Mouse (Mus musculus) hindbrain, embryonic 12.5 days (tissue): ENCODE data around the gene Dtx2. TPM values are rescaled to one million over a fixed set of nuclear protein-coding genes. Genes with fewer than 3 reads are reported as not detected.

Experiments
- ATAC-seq: fragments of 200-750 bp; cut with Nextera tagmentation; 2 replicates; pipeline ENCODE4 v1.8.0; 2017; ENCODE audit warnings: moderate TSS enrichment; ENCODE audit not compliant: low FRiP score
- H3K27ac ChIP-seq: fragments of 300-500 bp; sonication (generic); 2 replicates; pipeline ENCODE4 v1.5.1; 2016; ENCODE audit warnings: mild to moderate bottlenecking
- H3K27me3 ChIP-seq: fragments of 300-500 bp; sonication (generic); 2 replicates; pipeline ENCODE4 v1.6.1; 2016; ENCODE audit warnings: mild to moderate bottlenecking
- H3K36me3 ChIP-seq: fragments of 300-500 bp; sonication (generic); 2 replicates; pipeline ENCODE4 v1.6.1; 2016; ENCODE audit warnings: mild to moderate bottlenecking
- H3K4me1 ChIP-seq: fragments of 300-500 bp; sonication (generic); 2 replicates; pipeline ENCODE4 v1.6.1; 2016
- H3K4me2 ChIP-seq: fragments of 300-500 bp; sonication (generic); replicated peaks from 2 replicates; pipeline ENCODE4 v1.6.1; 2016; ENCODE audit warnings: mild to moderate bottlenecking
- H3K4me3 ChIP-seq: fragments of 300-500 bp; sonication (generic); 2 replicates; pipeline ENCODE4 v1.5.1; 2016; ENCODE audit warnings: mild to moderate bottlenecking
- H3K9ac ChIP-seq: fragments of 300-500 bp; sonication (generic); 2 replicates; pipeline ENCODE4 v1.6.1; 2016; ENCODE audit warnings: mild to moderate bottlenecking, moderate library complexity
- H3K9me3 ChIP-seq: fragments of 300-500 bp; sonication (generic); replicated peaks from 2 replicates; pipeline ENCODE4 v1.6.1; 2016; ENCODE audit warnings: mild to moderate bottlenecking
- WGBS: fragments of 180-500 bp; shearing (Covaris S2); methylation state at CpG from one replicate; pipeline ENCODE4 v1.1.7; 2016; 5-methylcytosine and 5-hydroxymethylcytosine counted together
- polyA plus RNA-seq: library from polyadenylated mRNA; unstranded; fragments of >200 nt; fragmentation: Nextera tagmentation; extraction: Ambion mirVana; gene quantifications from 2 replicates; pipeline ENCODE4 v1.2.1, GENCODE M21; 2016

Dtx2 gene
- polyA plus RNA-seq, result 31.4 and 34.5 TPM in 2 replicates

GRCm38 (mm10) chr5:135994725-135995687 lies at the start of gene Dtx2:
Dtx2 (plus strand) TSS chr5:135994800.
- peak; percentile 93 for ATAC-seq
- Histone ChIP-seq H3K4me3 (peak within 1 kb of the TSS; percentile 70), H3K36me3 (peaks cover 36% of the 10 kb centered on the region), H3K27me3 (no peaks in the 10 kb centered on the region), H3K4me2 (peak within 1 kb of the TSS; percentile 68), H3K27ac (peak within 1 kb of the TSS; percentile 87), H3K9me3 (no peaks in the 10 kb centered on the region), H3K9ac (peak within 1 kb of the TSS; percentile 81), H3K4me1 (peaks cover 12% of the 10 kb centered on the region)
- under 1% methylated on average over 47 of the region's 47 CpGs for WGBS

- H3K4me3 ChIP-seq, result no peak overlapping the region
Measured at GRCm38 (mm10) chr5:135945916-135946408, 48.6 kb upstream of the Dtx2 start.

GRCm38 (mm10) chr5:135946621-135947020 lies 48.0 kb upstream of the Dtx2 start:
- H3K27me3 ChIP-seq, result no peaks in the 10 kb centered on the region
- H3K36me3 ChIP-seq, result no peaks in the 10 kb centered on the region
- 68% methylated on average over 4 of the region's 5 CpGs for WGBS
- no peak overlapping the region for H3K4me3 ChIP-seq
- H3K4me2 ChIP-seq, result 0 out of 2 replicates have a peak overlapping the region, but pooled peaks have one; percentile 22
- H3K27ac ChIP-seq, result 0 out of 2 replicates have a peak overlapping the region, but pooled peaks have one; percentile 26
- no peaks in the 10 kb centered on the region for H3K9me3 ChIP-seq
- peak; percentile 16; the same call in 1 of the 2 replicates for ATAC-seq
- peaks cover 12% of the 10 kb centered on the region for H3K4me1 ChIP-seq
- no peak overlapping the region for H3K9ac ChIP-seq

More at GRCm38 (mm10) chr5:135945916-135946408, 48.6 kb upstream of the Dtx2 start:
- Histone ChIP-seq H3K4me2 (0 out of 2 replicates have a peak overlapping the region, but pooled peaks have one; percentile 22), H3K9ac (no peak overlapping the region), H3K27ac (peak overlapping the region; percentile 48; the same call in 1 of the 2 replicates), H3K27me3 (no peaks in the 10 kb centered on the region), H3K9me3 (no peaks in the 10 kb centered on the region), H3K36me3 (no peaks in the 10 kb centered on the region), H3K4me1 (peaks cover 12% of the 10 kb centered on the region)
- peak; percentile 22; the same call in 1 of the 2 replicates for ATAC-seq
- WGBS, result 55% methylated on average over 10 of the region's 10 CpGs

- H3K9me3 ChIP-seq, result no peaks in the 10 kb centered on the region
- no peaks in the 10 kb centered on the region for H3K36me3 ChIP-seq
- no peak overlapping the region for H3K27ac ChIP-seq
- no peak for ATAC-seq
- no peak overlapping the region for H3K9ac ChIP-seq
- 83% methylated on average over 11 of the region's 11 CpGs for WGBS
- H3K4me1 ChIP-seq, result peaks cover 8% of the 10 kb centered on the region
- H3K4me3 ChIP-seq, result no peak overlapping the region
- H3K27me3 ChIP-seq, result no peaks in the 10 kb centered on the region
- H3K4me2 ChIP-seq, result no peak overlapping the region
Measured at GRCm38 (mm10) chr5:135950710-135951412, 43.7 kb upstream of the Dtx2 start.

GRCm38 (mm10) chr5:135951660-135952059 lies 42.9 kb upstream of the Dtx2 start:
- H3K4me2 ChIP-seq, result no peak overlapping the region
- H3K27me3 ChIP-seq, result no peaks in the 10 kb centered on the region
- H3K36me3 ChIP-seq, result no peaks in the 10 kb centered on the region
- no peaks in the 10 kb centered on the region for H3K9me3 ChIP-seq
- no peak for ATAC-seq
- WGBS, result 93% methylated on average over 2 of the region's 2 CpGs
- no peak overlapping the region for H3K4me3 ChIP-seq
- no peak overlapping the region for H3K9ac ChIP-seq
- H3K4me1 ChIP-seq, result peaks cover under 1% of the 10 kb centered on the region
- H3K27ac ChIP-seq, result no peak overlapping the region

- no peak overlapping the region for H3K4me2 ChIP-seq
- 79% methylated on average over 2 of the region's 2 CpGs for WGBS
- H3K27me3 ChIP-seq, result no peaks in the 10 kb centered on the region
- no peak for ATAC-seq
- H3K9ac ChIP-seq, result no peak overlapping the region
- H3K27ac ChIP-seq, result no peak overlapping the region
- no peak overlapping the region for H3K4me3 ChIP-seq
- no peaks in the 10 kb centered on the region for H3K36me3 ChIP-seq
- peaks cover 6% of the 10 kb centered on the region for H3K4me1 ChIP-seq
- H3K9me3 ChIP-seq, result no peaks in the 10 kb centered on the region
Measured at GRCm38 (mm10) chr5:135952830-135953229, 41.8 kb upstream of the Dtx2 start.

GRCm38 (mm10) chr5:135956300-135957206 lies 38.0 kb upstream of the Dtx2 start:
- Histone ChIP-seq H3K4me3 (0 out of 2 replicates have a peak overlapping the region, but pooled peaks have one; percentile 22), H3K4me2 (peak overlapping the region; percentile 46), H3K9ac (0 out of 2 replicates have a peak overlapping the region, but pooled peaks have one; percentile 42), H3K27ac (peak overlapping the region; percentile 83), H3K27me3 (no peaks in the 10 kb centered on the region), H3K9me3 (no peaks in the 10 kb centered on the region), H3K36me3 (no peaks in the 10 kb centered on the region), H3K4me1 (peaks cover 10% of the 10 kb centered on the region)
- ATAC-seq, result no peak
- WGBS, result 83% methylated on average over 9 of the region's 9 CpGs

- Histone ChIP-seq H3K9ac (0 out of 2 replicates have a peak overlapping the region, but pooled peaks have one; percentile 42), H3K4me1 (peaks cover 16% of the 10 kb centered on the region), H3K4me3 (peak overlapping the region; percentile 22), H3K4me2 (peak overlapping the region; percentile 46), H3K27ac (peak overlapping the region; percentile 83), H3K9me3 (no peaks in the 10 kb centered on the region), H3K27me3 (no peaks in the 10 kb centered on the region), H3K36me3 (no peaks in the 10 kb centered on the region)
- 9% methylated on average over 28 of the region's 28 CpGs for WGBS
- ATAC-seq, result peak; percentile 78
Measured at GRCm38 (mm10) chr5:135957207-135957974, 37.2 kb upstream of the Dtx2 start.

- 89% methylated on average over 4 of the region's 4 CpGs for WGBS
- no peak overlapping the region for H3K9ac ChIP-seq
- H3K9me3 ChIP-seq, result no peaks in the 10 kb centered on the region
- H3K27me3 ChIP-seq, result no peaks in the 10 kb centered on the region
- ATAC-seq, result no peak
- H3K4me2 ChIP-seq, result 0 out of 2 replicates have a peak overlapping the region, but pooled peaks have one; percentile 46
- peaks cover 19% of the 10 kb centered on the region for H3K4me1 ChIP-seq
- no peak overlapping the region for H3K4me3 ChIP-seq
- no peaks in the 10 kb centered on the region for H3K36me3 ChIP-seq
- peak overlapping the region; percentile 35; the same call in 1 of the 2 replicates for H3K27ac ChIP-seq
Measured at GRCm38 (mm10) chr5:135958367-135958766, 36.2 kb upstream of the Dtx2 start.

- Histone ChIP-seq H3K4me3 (no peak overlapping the region), H3K27ac (no peak overlapping the region), H3K4me1 (peaks cover 19% of the 10 kb centered on the region), H3K4me2 (no peak overlapping the region), H3K36me3 (no peaks in the 10 kb centered on the region), H3K9ac (no peak overlapping the region), H3K9me3 (no peaks in the 10 kb centered on the region), H3K27me3 (no peaks in the 10 kb centered on the region)
- WGBS, result 95% methylated on average over 7 of the region's 7 CpGs
- no peak for ATAC-seq
Measured at GRCm38 (mm10) chr5:135959911-135960310, 34.7 kb upstream of the Dtx2 start.
